Mouse (Mus musculus) cerebellum, adult 2 months (tissue): Measurements from ENCODE around the gene Dnaaf1. TPM values are rescaled to one million over a fixed set of nuclear protein-coding genes. Genes with fewer than 3 reads are reported as not detected.

Experiments
- DNase-seq, 2 experiments: peaks; one replicate each; pipeline ENCODE4 v3.0.0; 2021
- H3K27ac ChIP-seq: fragments of 200-500 bp; 2 replicates; pipeline ENCODE4 v1.5.1; 2012; ENCODE audit warnings: low read length, control low read depth, inconsistent platforms; ENCODE audit not compliant: insufficient read depth
- H3K27me3 ChIP-seq: fragments of 200-500 bp; 2 replicates; pipeline ENCODE4 v1.6.1; 2012; ENCODE audit warnings: inconsistent platforms, mild to moderate bottlenecking, low read length, moderate library complexity; ENCODE audit not compliant: control insufficient read depth, insufficient read depth
- H3K4me1 ChIP-seq: fragments of 200-500 bp; 2 replicates; pipeline ENCODE4 v1.6.1; 2011; ENCODE audit warnings: low read length; ENCODE audit not compliant: control insufficient read depth, insufficient read depth
- H3K4me3 ChIP-seq: fragments of 200-500 bp; replicated peaks from 2 replicates; pipeline ENCODE3; 2011; ENCODE audit warnings: mild to moderate bottlenecking, low read depth, low read length, control low read depth; ENCODE audit not compliant: insufficient read depth
- CTCF ChIP-seq: fragments of 200-500 bp; IDR thresholded peaks from 2 replicates; pipeline ENCODE4 v1.5.1; 2011; ENCODE audit warnings: low read depth, mild to moderate bottlenecking, control low read depth, low read length, moderate library complexity, borderline replicate concordance; ENCODE audit not compliant: insufficient read depth
- POLR2A ChIP-seq: fragments of 200-500 bp; IDR thresholded peaks from 2 replicates; pipeline ENCODE4 v1.6.1; 2011; ENCODE audit warnings: low read length, control low read depth, borderline replicate concordance; ENCODE audit not compliant: insufficient read depth
- WGBS: fragments of 180-500 bp; shearing (Covaris S2); methylation state at CpG from one replicate; pipeline ENCODE4 v1.1.7; 2018; 5-methylcytosine and 5-hydroxymethylcytosine counted together
- polyA plus RNA-seq: library from polyadenylated mRNA; depleted of rRNA; stranded (reverse); fragments of >200 nt; gene quantifications from 2 replicates; pipeline ENCODE4 v1.2.3, GENCODE M21; 2012

Dnaaf1 gene
- polyA plus RNA-seq, 1 experiment = 0.20 TPM

GRCm38 (mm10) chr8:119618887-119619286 is 43.9 kb downstream of the Dnaaf1 start:
- Histone ChIP-seq H3K4me3 (no peak overlapping the region), H3K4me1 (no peaks in the 10 kb centered on the region), H3K27ac (no peak overlapping the region), H3K27me3 (no peaks in the 10 kb centered on the region)
- DNase-seq = no peak
- WGBS = 71% methylated on average over 5 of the region's 5 CpGs
- TF ChIP-seq POLR2A (no peak), CTCF (no peak)

- 68% methylated on average over 6 of the region's 6 CpGs for WGBS
- H3K27me3 ChIP-seq = no peaks in the 10 kb centered on the region
- DNase-seq = no peak
- no peak for TF ChIP-seq POLR2A
- no peak for TF ChIP-seq CTCF
- no peaks in the 10 kb centered on the region for H3K4me1 ChIP-seq
- no peak overlapping the region for H3K27ac ChIP-seq
- H3K4me3 ChIP-seq = no peak overlapping the region
These were observed 45.2 kb downstream of the Dnaaf1 start for GRCm38 (mm10) chr8:119620116-119620840.

- no peaks in the 10 kb centered on the region for H3K4me1 ChIP-seq
- TF ChIP-seq CTCF (no peak), POLR2A (no peak)
- no peak overlapping the region for H3K4me3 ChIP-seq
- DNase-seq = no peak
- 88% methylated on average over 14 of the region's 14 CpGs for WGBS
- no peak overlapping the region for H3K27ac ChIP-seq
- no peaks in the 10 kb centered on the region for H3K27me3 ChIP-seq
These were observed 45.9 kb downstream of the Dnaaf1 start for GRCm38 (mm10) chr8:119620848-119621465.

- TF ChIP-seq POLR2A (no peak), CTCF (no peak)
- Histone ChIP-seq H3K27ac (no peak overlapping the region), H3K4me1 (no peaks in the 10 kb centered on the region), H3K27me3 (no peaks in the 10 kb centered on the region), H3K4me3 (no peak overlapping the region)
- no peak for DNase-seq
- 71% methylated on average over 4 of the region's 4 CpGs for WGBS
These were observed 47.5 kb downstream of the Dnaaf1 start for GRCm38 (mm10) chr8:119622555-119622954.

GRCm38 (mm10) chr8:119623061-119623460 is 48.0 kb downstream of the Dnaaf1 start:
- Histone ChIP-seq H3K4me3 (no peak overlapping the region), H3K27me3 (no peaks in the 10 kb centered on the region), H3K27ac (no peak overlapping the region), H3K4me1 (no peaks in the 10 kb centered on the region)
- 79% methylated on average over 8 of the region's 8 CpGs for WGBS
- DNase-seq = no peak
- TF ChIP-seq CTCF (no peak), POLR2A (no peak)

GRCm38 (mm10) chr8:119623744-119624143 is 48.7 kb downstream of the Dnaaf1 start:
- Histone ChIP-seq H3K27me3 (no peaks in the 10 kb centered on the region), H3K27ac (no peak overlapping the region), H3K4me3 (no peak overlapping the region), H3K4me1 (no peaks in the 10 kb centered on the region)
- DNase-seq = no peak
- 83% methylated on average over 1 of the region's 1 CpGs for WGBS
- TF ChIP-seq CTCF = no peak
- TF ChIP-seq POLR2A = no peak

- TF ChIP-seq POLR2A (no peak), CTCF (no peak)
- no peak overlapping the region for H3K4me3 ChIP-seq
- H3K27ac ChIP-seq = no peak overlapping the region
- no peaks in the 10 kb centered on the region for H3K4me1 ChIP-seq
- no peaks in the 10 kb centered on the region for H3K27me3 ChIP-seq
- DNase-seq = no peak
- WGBS = 85% methylated on average over 7 of the region's 7 CpGs
These were observed 49.9 kb downstream of the Dnaaf1 start for GRCm38 (mm10) chr8:119624916-119625315.

GRCm38 (mm10) chr8:119625788-119626187 is 50.8 kb downstream of the Dnaaf1 start:
- Histone ChIP-seq H3K27ac (no peak overlapping the region), H3K4me3 (no peak overlapping the region), H3K27me3 (no peaks in the 10 kb centered on the region), H3K4me1 (no peaks in the 10 kb centered on the region)
- no peak for DNase-seq
- TF ChIP-seq POLR2A (no peak), CTCF (no peak)
- 72% methylated on average over 22 of the region's 22 CpGs for WGBS

- TF ChIP-seq POLR2A (no peak), CTCF (no peak)
- Histone ChIP-seq H3K4me3 (no peak overlapping the region), H3K27ac (no peak overlapping the region), H3K4me1 (no peaks in the 10 kb centered on the region), H3K27me3 (no peaks in the 10 kb centered on the region; the same call in 1 of the 2 replicates)
- DNase-seq = no peak
- 90% methylated on average over 7 of the region's 7 CpGs for WGBS
These were observed 52.2 kb downstream of the Dnaaf1 start for GRCm38 (mm10) chr8:119627199-119627598.
